In the genomic region with DNA sequence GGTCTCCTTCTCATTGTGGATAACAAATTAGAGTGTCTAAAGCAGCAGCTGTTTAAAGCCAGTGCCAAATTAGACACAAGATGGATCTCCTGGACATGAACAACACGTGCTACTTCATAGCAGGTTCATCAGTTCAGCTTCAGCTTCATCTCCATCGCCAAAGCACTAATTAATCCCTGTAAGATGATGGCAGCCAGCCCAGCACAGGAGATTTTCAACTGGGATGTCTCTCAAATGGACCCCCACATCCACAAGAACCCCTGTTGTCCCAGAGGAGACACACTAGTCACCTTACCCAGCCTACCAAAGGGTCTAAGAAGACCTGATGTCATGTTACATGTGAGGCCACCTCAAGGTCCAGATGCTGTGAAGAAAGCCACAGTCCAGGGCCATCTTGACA, we compare ENCODE assay signal across 17 mouse cellular contexts.
DNase-seq lines count a peak whose midpoint lies in the region; ATAC-seq and TF ChIP-seq lines count a peak whose summit lies in the region.
"Had no signal": no experiment of that assay in that cellular context is flagged by ENCODE, and none has a peak within 500 bp of the region (broad histone marks: within the 10 kb centered on the region; RNA-seq: fewer than 3 reads in every experiment).

No protein-coding gene starts in this region.

- no peak for TF ChIP-seq CTCF in cerebellum, adult 2 months (IDR thresholded peaks at IDR 0.05; ENCODE audit: borderline replicate concordance, insufficient read depth, low read depth, low read length)
- TF ChIP-seq CTCF in hindbrain, postnatal 0 days (IDR thresholded peaks at IDR 0.05; ENCODE audit: low read depth) = no peak
- TF ChIP-seq CTCF in brain, embryonic 14.5 days (IDR thresholded peaks at IDR 0.05; ENCODE audit: borderline replicate concordance, extremely low read depth, insufficient read depth, insufficient read length) = no peak

- H3K36me3 ChIP-seq in hindbrain, postnatal 0 days (ENCODE audit: insufficient read depth, low read length) = no peaks in the 10 kb centered on the region
- H3K36me3 ChIP-seq in hindbrain, embryonic 16.5 days (ENCODE audit: control insufficient read depth, insufficient read depth, low read length) = no peaks in the 10 kb centered on the region
- H3K36me3 ChIP-seq in forebrain, embryonic 10.5 days (replicated peaks) = no peaks in the 10 kb centered on the region
- H3K36me3 ChIP-seq: embryonic facial prominence, embryonic 10.5 days; embryonic facial prominence, embryonic 12.5 days; forebrain, embryonic 12.5 days had no signal

- no peaks in the 10 kb centered on the region for H3K9me3 ChIP-seq in hindbrain, postnatal 0 days (ENCODE audit: low read length)
- no peaks in the 10 kb centered on the region for H3K9me3 ChIP-seq in hindbrain, embryonic 16.5 days (ENCODE audit: control insufficient read depth, low read length)
- no peaks in the 10 kb centered on the region for H3K9me3 ChIP-seq in forebrain, embryonic 10.5 days
- H3K9me3 ChIP-seq: embryonic facial prominence, embryonic 10.5 days; embryonic facial prominence, embryonic 12.5 days; forebrain, embryonic 12.5 days had no signal

- no peaks in the 10 kb centered on the region for H3K27me3 ChIP-seq in cerebellum, adult 2 months (ENCODE audit: control insufficient read depth, insufficient read depth, low read length)
- H3K27me3 ChIP-seq in hindbrain, postnatal 0 days (ENCODE audit: insufficient read depth, low read length) = no peaks in the 10 kb centered on the region
- H3K27me3 ChIP-seq in hindbrain, embryonic 16.5 days (replicated peaks; ENCODE audit: control insufficient read depth, insufficient read depth, low read length) = no peaks in the 10 kb centered on the region
- H3K27me3 ChIP-seq in forebrain, embryonic 10.5 days (ENCODE audit: poor library complexity, severe bottlenecking) = no peaks in the 10 kb centered on the region
- H3K27me3 ChIP-seq: embryonic facial prominence, embryonic 12.5 days; forebrain, embryonic 12.5 days had no signal

- H3K27ac ChIP-seq in cerebellum, adult 2 months (ENCODE audit: insufficient read depth, low read length) = no peak overlapping the region
- no peak overlapping the region for H3K27ac ChIP-seq in hindbrain, postnatal 0 days
- H3K27ac ChIP-seq in hindbrain, embryonic 16.5 days (ENCODE audit: low read depth, low read length) = no peak overlapping the region
- H3K27ac ChIP-seq in forebrain, embryonic 10.5 days = no peak overlapping the region
- H3K27ac ChIP-seq: embryonic facial prominence, embryonic 10.5 days; embryonic facial prominence, embryonic 12.5 days; forebrain, embryonic 12.5 days had no signal

- no peak overlapping the region for H3K9ac ChIP-seq in hindbrain, postnatal 0 days (replicated peaks; ENCODE audit: low read length)
- no peak overlapping the region for H3K9ac ChIP-seq in hindbrain, embryonic 16.5 days (ENCODE audit: low read depth, low read length)
- H3K9ac ChIP-seq: embryonic facial prominence, embryonic 12.5 days; forebrain, embryonic 12.5 days had no signal

- no peak for TF ChIP-seq POLR2A in cerebellum, adult 2 months (IDR thresholded peaks at IDR 0.05; ENCODE audit: borderline replicate concordance, insufficient read depth, low read length)
- TF ChIP-seq POLR2A in brain, embryonic 14.5 days (IDR thresholded peaks at IDR 0.05; ENCODE audit: borderline replicate concordance, extremely low read depth, insufficient read depth, insufficient read length, poor library complexity, severe bottlenecking) = no peak

- ATAC-seq in hindbrain, postnatal 0 days = no peak
- ATAC-seq in hindbrain, embryonic 16.5 days = no peak
- ATAC-seq: forebrain, embryonic 14.5 days; forebrain, embryonic 16.5 days had no signal

- H3K4me1 ChIP-seq in cerebellum, adult 2 months (ENCODE audit: control insufficient read depth, insufficient read depth, low read length) = no peaks in the 10 kb centered on the region
- no peaks in the 10 kb centered on the region for H3K4me1 ChIP-seq in hindbrain, postnatal 0 days (ENCODE audit: insufficient read depth, low read length)
- no peaks in the 10 kb centered on the region for H3K4me1 ChIP-seq in hindbrain, embryonic 16.5 days (ENCODE audit: control insufficient read depth, insufficient read depth, low read depth, low read length)
- H3K4me1 ChIP-seq in forebrain, embryonic 10.5 days = no peaks in the 10 kb centered on the region
- H3K4me1 ChIP-seq: embryonic facial prominence, embryonic 10.5 days; embryonic facial prominence, embryonic 12.5 days; forebrain, embryonic 12.5 days had no signal

- no peak overlapping the region for H3K4me2 ChIP-seq in hindbrain, postnatal 0 days (ENCODE audit: low read depth, low read length)
- no peak overlapping the region for H3K4me2 ChIP-seq in hindbrain, embryonic 16.5 days (ENCODE audit: low read length)
- H3K4me2 ChIP-seq: embryonic facial prominence, embryonic 12.5 days; forebrain, embryonic 12.5 days had no signal

- WGBS in cerebellum, adult 2 months = 65% methylated on average over 2 of the region's 2 CpGs
- WGBS in hindbrain, postnatal 0 days = 43% methylated on average over 2 of the region's 2 CpGs
- WGBS in hindbrain, embryonic 16.5 days = 64% methylated on average over 2 of the region's 2 CpGs
- WGBS in forebrain, embryonic 10.5 days = 94% methylated on average over 2 of the region's 2 CpGs

- DNase-seq in cerebellum, postnatal 14 days = peak; percentile 23 to 42
- DNase-seq in cerebellum, adult 2 months = no peak
- peak; percentile 15 for DNase-seq in hindbrain, postnatal 0 days (ENCODE audit: low spot score)
- DNase-seq in brain, embryonic 14.5 days (ENCODE audit: low read depth) = peak; percentile 32
- DNase-seq in forebrain, embryonic 10.5 days (ENCODE audit: extremely low spot score, low spot score) = no peak
- DNase-seq: adrenal gland, adult 2 months; adrenal gland, postnatal 10 days; adrenal gland, postnatal 25 days; cerebellum, adult 11-12 months; cerebellum, adult 9-10 months; cerebellum, postnatal 25 days had no signal

- no peak overlapping the region for H3K4me3 ChIP-seq in cerebellum, adult 2 months (replicated peaks; ENCODE audit: insufficient read depth, low read depth, low read length)
- no peak overlapping the region for H3K4me3 ChIP-seq in hindbrain, postnatal 0 days (ENCODE audit: low read length)
- no peak overlapping the region for H3K4me3 ChIP-seq in hindbrain, embryonic 16.5 days (ENCODE audit: low read length)
- H3K4me3 ChIP-seq in forebrain, embryonic 10.5 days = no peak overlapping the region
- H3K4me3 ChIP-seq: embryonic facial prominence, embryonic 10.5 days; embryonic facial prominence, embryonic 12.5 days; forebrain, embryonic 12.5 days had no signal

Comparison
In these comparisons a context has a peak if more than half of its experiments do, and no peak if none do; other contexts are left out.
1. DNase-seq: peak in cerebellum, postnatal 14 days (2 of 2), hindbrain, postnatal 0 days (single experiment) and brain, embryonic 14.5 days (single experiment); none in cerebellum, adult 2 months (0 of 2) and forebrain, embryonic 10.5 days (single experiment).